Mouse (Mus musculus): ENCODE results near the gene Tmem131. TPM values are rescaled to one million over a fixed set of nuclear protein-coding genes. Genes with fewer than 3 reads are reported as not detected.

The Tmem131 gene
- total and polyA plus RNA-seq, 2 experiments from 2014 or later: 8.9 to 21.5 TPM

DNA sequence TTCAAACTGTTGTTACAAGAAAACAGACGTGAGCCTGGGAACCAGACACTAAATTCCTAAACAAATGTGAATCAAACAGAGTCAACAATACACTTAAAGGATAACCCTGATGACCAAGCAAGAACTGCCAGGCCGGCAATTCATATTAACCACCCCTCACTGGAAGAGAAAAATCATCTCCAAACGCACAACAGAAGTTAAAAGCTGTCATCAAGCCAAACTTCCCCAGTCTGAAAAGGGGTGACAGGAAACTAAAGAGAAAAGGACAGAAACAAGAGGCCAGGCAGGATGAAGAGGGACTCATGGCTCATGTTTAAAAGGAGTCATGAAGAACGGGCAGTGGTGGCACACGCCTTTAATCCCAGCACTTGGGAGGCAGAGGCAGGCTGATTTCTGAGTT, 17.7 kb downstream of the Tmem131 start:
- Histone ChIP-seq H3K4me3 (ENCODE audit: low read length) (no peak overlapping the region), H3K36me3 (ENCODE audit: insufficient read depth, low read length) (no peaks in the 10 kb centered on the region), H3K9me3 (ENCODE audit: low read length) (no peaks in the 10 kb centered on the region), H3K4me1 (ENCODE audit: insufficient read depth, low read length) (peaks cover 14% of the 10 kb centered on the region; the same call in 1 of the 2 replicates), H3K27ac (no peak overlapping the region), H3K4me2 (ENCODE audit: low read depth, low read length) (no peak overlapping the region), H3K27me3 (ENCODE audit: insufficient read depth, low read length) (no peaks in the 10 kb centered on the region), H3K9ac (replicated peaks; ENCODE audit: low read length) (no peak overlapping the region)
- 58% methylated on average over 5 of the region's 5 CpGs for WGBS
- ATAC-seq: no peak
- no peak for DNase-seq (ENCODE audit: low spot score)
- no peak for TF ChIP-seq CTCF (IDR thresholded peaks at IDR 0.05; ENCODE audit: low read depth)

DNA sequence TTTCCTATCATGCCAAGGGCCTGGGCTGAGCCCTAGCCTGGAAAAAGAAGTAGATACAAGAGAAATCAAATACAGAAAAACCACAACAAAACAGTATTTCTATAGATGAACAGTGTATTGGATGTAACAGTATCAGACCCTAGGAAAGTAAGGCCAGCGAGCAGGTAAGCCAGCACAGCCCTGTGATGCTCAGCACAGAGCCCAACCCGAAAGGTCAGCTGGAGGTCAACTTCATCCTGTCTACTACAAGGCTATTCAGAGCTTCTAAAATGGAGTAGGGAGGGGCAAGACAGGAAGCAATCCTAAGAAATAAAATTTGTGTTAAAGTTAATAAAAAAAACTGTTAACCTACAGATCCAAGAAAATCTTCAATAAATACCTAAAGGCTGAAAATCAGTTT, 18.6 kb downstream of the Tmem131 start:
- Histone ChIP-seq H3K27me3 (ENCODE audit: insufficient read depth, low read length) (no peaks in the 10 kb centered on the region), H3K27ac (no peak overlapping the region), H3K9ac (replicated peaks; ENCODE audit: low read length) (no peak overlapping the region), H3K4me2 (ENCODE audit: low read depth, low read length) (no peak overlapping the region), H3K4me3 (ENCODE audit: low read length) (no peak overlapping the region), H3K36me3 (ENCODE audit: insufficient read depth, low read length) (no peaks in the 10 kb centered on the region), H3K4me1 (ENCODE audit: insufficient read depth, low read length) (peaks cover 22% of the 10 kb centered on the region; the same call in 1 of the 2 replicates), H3K9me3 (ENCODE audit: low read length) (no peaks in the 10 kb centered on the region)
- DNase-seq (ENCODE audit: low spot score) (no peak), ATAC-seq (no peak)
- TF ChIP-seq CTCF (IDR thresholded peaks at IDR 0.05; ENCODE audit: low read depth): no peak
- WGBS: 92% methylated on average over 2 of the region's 2 CpGs

GRCm38 (mm10) chr1:36923911-36924310, 19.6 kb downstream of the Tmem131 start:
- no peak for ATAC-seq
- Histone ChIP-seq H3K27me3 (ENCODE audit: insufficient read depth, low read length) (no peaks in the 10 kb centered on the region), H3K4me1 (ENCODE audit: insufficient read depth, low read length) (peaks cover 25% of the 10 kb centered on the region; the same call in 1 of the 2 replicates), H3K4me2 (ENCODE audit: low read depth, low read length) (no peak overlapping the region), H3K27ac (no peak overlapping the region), H3K9ac (replicated peaks; ENCODE audit: low read length) (no peak overlapping the region), H3K36me3 (ENCODE audit: insufficient read depth, low read length) (no peaks in the 10 kb centered on the region), H3K9me3 (ENCODE audit: low read length) (no peaks in the 10 kb centered on the region), H3K4me3 (ENCODE audit: low read length) (no peak overlapping the region)
- no peak for TF ChIP-seq CTCF (IDR thresholded peaks at IDR 0.05; ENCODE audit: low read depth)
- no peak for DNase-seq (ENCODE audit: low spot score)

DNA sequence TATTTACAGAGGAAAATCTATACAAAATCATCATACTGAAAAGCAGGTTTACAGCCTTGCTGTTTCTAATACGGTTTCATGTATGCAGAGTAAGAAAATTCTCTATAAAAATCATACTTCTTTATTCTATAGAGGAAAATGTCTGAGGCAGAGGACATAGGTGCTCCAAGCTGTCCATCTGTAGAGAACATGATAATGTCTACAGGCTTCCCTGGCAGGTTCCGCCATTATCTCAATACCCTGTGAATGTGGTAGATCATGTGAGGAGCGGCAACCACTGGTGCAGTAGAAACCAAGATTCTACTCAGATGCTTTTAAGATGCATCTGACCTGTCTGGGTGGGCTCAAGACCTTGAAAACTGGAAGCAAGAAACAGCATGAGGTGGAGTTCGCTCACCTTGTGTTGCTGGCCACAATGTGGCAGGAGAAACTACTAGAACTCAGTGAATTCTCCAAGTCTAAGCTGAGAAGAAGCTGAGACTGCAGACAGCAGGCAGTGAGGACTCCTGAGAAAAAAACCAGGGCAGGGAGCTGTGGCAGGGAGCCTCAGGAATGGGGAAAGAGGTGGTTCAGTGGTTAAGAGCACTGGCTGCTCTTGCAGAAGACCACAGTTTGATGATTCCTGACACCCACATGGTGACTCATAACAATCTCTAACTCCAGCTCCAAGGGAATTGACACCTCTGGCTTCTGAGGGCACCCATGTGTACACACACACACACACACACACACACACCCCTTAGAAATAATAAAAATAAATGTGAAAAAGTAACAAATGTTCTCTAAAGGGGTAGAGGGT, 20.6 kb downstream of the Tmem131 start:
- no peak for DNase-seq (ENCODE audit: low spot score)
- Histone ChIP-seq H3K36me3 (ENCODE audit: insufficient read depth, low read length) (no peaks in the 10 kb centered on the region), H3K9me3 (ENCODE audit: low read length) (no peaks in the 10 kb centered on the region), H3K4me2 (ENCODE audit: low read depth, low read length) (no peak overlapping the region), H3K4me3 (ENCODE audit: low read length) (no peak overlapping the region), H3K9ac (replicated peaks; ENCODE audit: low read length) (no peak overlapping the region), H3K4me1 (ENCODE audit: insufficient read depth, low read length) (peaks cover 25% of the 10 kb centered on the region; the same call in 1 of the 2 replicates), H3K27me3 (ENCODE audit: insufficient read depth, low read length) (no peaks in the 10 kb centered on the region), H3K27ac (no peak overlapping the region)
- no peak for ATAC-seq
- 95% methylated on average over 4 of the region's 4 CpGs for WGBS
- no peak for TF ChIP-seq CTCF (IDR thresholded peaks at IDR 0.05; ENCODE audit: low read depth)

- no peaks in the 10 kb centered on the region for H3K27me3 ChIP-seq (ENCODE audit: insufficient read depth, low read length)
- no peaks in the 10 kb centered on the region for H3K36me3 ChIP-seq (ENCODE audit: insufficient read depth, low read length)
- no peak overlapping the region for H3K9ac ChIP-seq (replicated peaks; ENCODE audit: low read length)
- TF ChIP-seq CTCF (IDR thresholded peaks at IDR 0.05; ENCODE audit: low read depth): no peak
- H3K9me3 ChIP-seq (ENCODE audit: low read length): no peaks in the 10 kb centered on the region
- peak; percentile 18 for DNase-seq (ENCODE audit: low spot score)
- no peak overlapping the region for H3K27ac ChIP-seq
- ATAC-seq: no peak
- 48% methylated on average over 15 of the region's 15 CpGs for WGBS
- H3K4me2 ChIP-seq (ENCODE audit: low read depth, low read length): no peak overlapping the region
- H3K4me1 ChIP-seq (ENCODE audit: insufficient read depth, low read length): peaks cover 25% of the 10 kb centered on the region; the same call in 1 of the 2 replicates
- no peak overlapping the region for H3K4me3 ChIP-seq (ENCODE audit: low read length)
Observed at GRCm38 (mm10) chr1:36921614-36922393, 21.7 kb downstream of the Tmem131 start.

DNA sequence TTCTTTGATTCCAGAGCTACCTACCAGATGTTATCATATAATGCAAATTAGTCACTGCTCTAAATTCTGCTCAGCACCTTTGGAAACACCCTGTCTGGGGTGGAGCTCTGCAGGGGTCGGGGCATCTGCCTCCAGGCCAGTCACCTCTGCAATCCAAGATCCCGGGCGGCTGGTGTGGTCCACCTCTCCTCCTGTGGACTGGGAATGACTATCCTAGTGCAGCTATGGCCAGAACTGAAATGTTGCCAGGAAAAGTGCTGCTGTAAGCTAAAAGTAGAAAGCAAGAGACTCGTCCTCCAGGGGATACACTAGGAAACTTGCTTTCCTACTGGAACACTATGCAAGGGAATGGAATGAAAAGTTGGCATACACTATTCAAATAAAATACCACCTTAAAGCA, 22.7 kb downstream of the Tmem131 start:
- no peaks in the 10 kb centered on the region for H3K36me3 ChIP-seq (ENCODE audit: insufficient read depth, low read length)
- peak; percentile 22 for DNase-seq (ENCODE audit: low spot score)
- WGBS: 65% methylated on average over 4 of the region's 4 CpGs
- ATAC-seq: no peak
- no peaks in the 10 kb centered on the region for H3K9me3 ChIP-seq (ENCODE audit: low read length)
- no peak overlapping the region for H3K9ac ChIP-seq (replicated peaks; ENCODE audit: low read length)
- H3K27ac ChIP-seq: no peak overlapping the region
- peaks cover 25% of the 10 kb centered on the region; the same call in 1 of the 2 replicates for H3K4me1 ChIP-seq (ENCODE audit: insufficient read depth, low read length)
- H3K4me3 ChIP-seq (ENCODE audit: low read length): no peak overlapping the region
- no peak for TF ChIP-seq CTCF (IDR thresholded peaks at IDR 0.05; ENCODE audit: low read depth)
- H3K4me2 ChIP-seq (ENCODE audit: low read depth, low read length): no peak overlapping the region
- H3K27me3 ChIP-seq (ENCODE audit: insufficient read depth, low read length): no peaks in the 10 kb centered on the region
